Mouse (Mus musculus) stomach, postnatal 0 days (tissue): Measurements from ENCODE around the gene Zfp366. TPM values are rescaled to one million over a fixed set of nuclear protein-coding genes. Genes with fewer than 3 reads are reported as not detected.

ENCODE experiments used
- ATAC-seq: fragments of 200-750 bp; cut with Nextera tagmentation; 2 replicates; pipeline ENCODE4 v1.8.0; 2017; ENCODE audit not compliant: low FRiP score, low TSS enrichment
- DNase-seq: peaks from one replicate; pipeline ENCODE4 v3.0.0-alpha.2; 2016; ENCODE audit warnings: low spot score
- H3K27ac ChIP-seq: fragments of 300-500 bp; sonication (generic); replicated peaks from 2 replicates; pipeline ENCODE4 v1.5.1; 2014; ENCODE audit warnings: mild to moderate bottlenecking, control low read depth
- H3K27me3 ChIP-seq: fragments of 300-500 bp; sonication (generic); 2 replicates; pipeline ENCODE4 v1.6.1; 2014; ENCODE audit warnings: low read length; ENCODE audit not compliant: control insufficient read depth, insufficient read depth
- H3K36me3 ChIP-seq: fragments of 300-500 bp; sonication (generic); 2 replicates; pipeline ENCODE4 v1.6.1; 2014; ENCODE audit warnings: low read length, mixed read lengths; ENCODE audit not compliant: control insufficient read depth, insufficient read depth
- H3K4me1 ChIP-seq: fragments of 300-500 bp; sonication (generic); replicated peaks from 2 replicates; pipeline ENCODE4 v1.6.1; 2014; ENCODE audit warnings: antibody characterized with exemption; ENCODE audit not compliant: control insufficient read depth, insufficient read depth
- H3K4me2 ChIP-seq: fragments of 300-500 bp; sonication (generic); replicated peaks from 2 replicates; pipeline ENCODE4 v1.6.1; 2014; ENCODE audit warnings: low read depth, mild to moderate bottlenecking, control low read depth, moderate library complexity
- H3K4me3 ChIP-seq: fragments of 300-500 bp; sonication (generic); 2 replicates; pipeline ENCODE4 v1.5.1; 2014; ENCODE audit warnings: low read depth, low read length, control low read depth
- H3K9ac ChIP-seq: fragments of 300-500 bp; sonication (generic); 2 replicates; pipeline ENCODE4 v1.6.1; 2014; ENCODE audit warnings: mild to moderate bottlenecking, low read length, control low read depth, mixed read lengths
- H3K9me3 ChIP-seq: fragments of 300-500 bp; sonication (generic); 2 replicates; pipeline ENCODE4 v1.6.1; 2016; ENCODE audit warnings: low read length; ENCODE audit not compliant: control insufficient read depth
- CTCF ChIP-seq: IDR thresholded peaks from 2 replicates; pipeline ENCODE4 v1.5.1; 2016; ENCODE audit warnings: antibody characterized with exemption, low read depth, mild to moderate bottlenecking, moderate library complexity
- EP300 ChIP-seq: optimal IDR thresholded peaks from 2 replicates; pipeline ENCODE3; 2016; ENCODE audit warnings: antibody characterized with exemption
- WGBS: fragments of 180-500 bp; shearing (Covaris S2); extraction: QIAGEN DNeasy Blood & Tissue Kit; methylation state at CpG from one replicate; pipeline ENCODE4 v1.1.7; 2014; 5-methylcytosine and 5-hydroxymethylcytosine counted together
- polyA plus RNA-seq: library from polyadenylated mRNA; unstranded; fragments of >200 nt; fragmentation: Nextera tagmentation; extraction: Ambion mirVana; gene quantifications from 2 replicates; pipeline ENCODE4 v1.2.1, GENCODE M21; 2015

Gene Zfp366
- polyA plus RNA-seq, 1 experiment from 2014 or later: 0.25 TPM

DNA sequence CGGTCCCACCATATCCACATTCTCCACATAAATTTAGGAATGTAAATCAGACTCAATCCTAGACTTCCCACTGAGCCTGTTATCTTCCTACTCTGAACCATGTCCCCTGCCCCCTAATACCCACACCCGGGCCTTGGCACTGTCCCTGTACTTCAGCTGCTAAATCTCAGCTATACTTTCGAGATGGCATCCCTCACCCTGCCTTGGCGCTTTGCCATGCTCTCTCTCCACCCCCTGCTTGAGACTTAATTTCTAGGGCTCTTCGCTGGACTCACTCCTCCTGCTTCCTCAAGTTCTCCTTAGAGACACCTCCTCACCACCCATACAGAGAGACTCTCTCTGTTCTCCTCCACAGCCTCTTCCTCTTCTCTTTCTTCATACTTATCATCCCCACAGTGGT, 115.3 kb downstream of the Zfp366 start:
- no peak for ATAC-seq
- 73% methylated on average over 5 of the region's 5 CpGs for WGBS

More for the DNA sequence above, 115.3 kb downstream of the Zfp366 start:
- Histone ChIP-seq H3K36me3 (no peaks in the 10 kb centered on the region), H3K9me3 (no peaks in the 10 kb centered on the region), H3K27me3 (no peaks in the 10 kb centered on the region), H3K27ac (no peak overlapping the region), H3K4me3 (no peak overlapping the region), H3K4me1 (peaks cover 6% of the 10 kb centered on the region), H3K9ac (no peak overlapping the region), H3K4me2 (no peak overlapping the region)
- TF ChIP-seq CTCF (no peak), EP300 (no peak)
- no peak for DNase-seq

Other genes with a start within 250 kb of the Zfp366 start
- not detected in 2 replicates for gene 1700024P04Rik, start 200.3 kb upstream of the Zfp366 start, polyA plus RNA-seq
- 30.1 and 31.0 TPM in 2 replicates for gene Ptcd2, start 159.9 kb downstream of the Zfp366 start, polyA plus RNA-seq
- 29.9 and 30.8 TPM in 2 replicates for gene Mrps27, start 160.0 kb downstream of the Zfp366 start, polyA plus RNA-seq